Mouse (Mus musculus) G1E-ER4 (cell line): ENCODE measurements around the gene Syne3. TPM values are rescaled to one million over a fixed set of nuclear protein-coding genes. Genes with fewer than 3 reads are reported as not detected.

Experiments used
- GATA1 ChIP-seq: IDR thresholded peaks from one replicate; pipeline ENCODE4 v1.8.0; 2012; ENCODE audit warnings: low read length, inconsistent platforms
- polyA plus RNA-seq: library from polyadenylated mRNA; stranded (reverse); fragments of >175 nt; gene quantifications from 2 replicates; pipeline ENCODE4 v1.2.3, GENCODE M21; 2012

Syne3 gene
- polyA plus RNA-seq, 1 experiment, result 9.5 TPM

DNA sequence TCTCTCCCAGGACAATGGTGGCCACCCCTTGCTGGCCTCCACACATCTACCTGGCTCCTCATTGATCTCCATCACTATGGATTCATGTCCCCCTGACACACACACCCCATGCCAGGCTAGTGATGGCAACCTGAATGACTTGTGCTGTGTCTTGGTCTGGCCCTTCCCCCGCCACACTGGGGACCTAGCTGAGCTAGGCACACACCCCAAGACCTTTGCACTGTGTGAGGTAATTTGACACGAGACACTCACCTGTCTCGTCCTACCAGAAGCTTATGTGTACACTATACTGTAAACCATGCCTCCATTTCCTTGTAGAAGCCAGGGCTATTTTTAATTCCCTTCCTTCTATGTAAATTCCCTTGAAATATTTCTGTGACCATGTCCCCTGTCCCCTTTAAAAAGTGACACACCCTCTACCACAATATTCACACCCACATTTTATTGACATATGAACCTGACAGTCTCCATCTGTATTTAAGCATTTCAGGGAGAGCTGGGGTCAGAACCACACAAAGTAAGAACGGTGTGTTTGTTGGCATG lies 128.0 kb downstream of the Syne3 start:
- no peak for TF ChIP-seq GATA1

DNA sequence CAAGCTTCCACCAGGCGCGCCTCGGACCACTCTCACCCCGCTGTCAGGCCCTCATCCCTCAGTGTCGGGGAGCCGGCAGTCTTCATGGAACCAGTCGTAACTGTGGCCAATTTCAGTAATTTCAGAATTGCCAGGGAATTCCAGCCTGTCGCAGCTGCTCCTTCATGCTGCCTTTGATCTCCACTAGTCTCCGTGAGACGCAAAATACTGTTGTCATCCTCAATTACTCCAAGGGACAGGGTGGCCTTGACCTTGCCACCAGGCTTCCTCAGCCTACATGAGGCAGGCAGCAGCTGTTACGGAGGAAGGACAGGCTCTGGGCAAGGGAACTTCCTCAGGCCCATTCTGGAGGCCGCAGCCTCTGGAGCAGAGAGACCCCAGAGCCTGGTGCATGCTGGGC lies 129.2 kb downstream of the Syne3 start:
- TF ChIP-seq GATA1, result no peak

Other genes starting within 250 kb of the Syne3 start
- not detected in 2 replicates for gene Clmn, start 144.7 kb downstream of the Syne3 start, polyA plus RNA-seq
- 314 and 423 TPM in 2 replicates for gene Glrx5, start 22.9 kb upstream of the Syne3 start, polyA plus RNA-seq
- gene Tcl1b2, start 136.2 kb upstream of the Syne3 start, polyA plus RNA-seq, result not detected in 2 replicates
- gene Tcl1b1, start 149.9 kb upstream of the Syne3 start, polyA plus RNA-seq, result not detected in 2 replicates
- not detected in 2 replicates for gene Tcl1b5, start 166.5 kb upstream of the Syne3 start, polyA plus RNA-seq
- gene Tcl1b3, start 181.2 kb upstream of the Syne3 start, polyA plus RNA-seq, result not detected in 2 replicates
- gene Tcl1b4, start 192.1 kb upstream of the Syne3 start, polyA plus RNA-seq, result not detected in 2 replicates
- gene Tcl1, start 213.0 kb upstream of the Syne3 start, polyA plus RNA-seq, result not detected in 2 replicates